Mouse (Mus musculus): ENCODE measurements around the gene Armc12.

GRCm38 (mm10) chr17:28524831-28525430 is 5.7 kb upstream of the Armc12 start:
- TF ChIP-seq CTCF (IDR thresholded peaks at IDR 0.05; ENCODE audit: low read depth) (peak; percentile 19; the same call in 1 of the 2 replicates), EP300 (IDR thresholded peaks at IDR 0.05; ENCODE audit: low read depth) (no peak)
